ENCODE assay signal across 9 mouse cellular contexts in the genomic region with DNA sequence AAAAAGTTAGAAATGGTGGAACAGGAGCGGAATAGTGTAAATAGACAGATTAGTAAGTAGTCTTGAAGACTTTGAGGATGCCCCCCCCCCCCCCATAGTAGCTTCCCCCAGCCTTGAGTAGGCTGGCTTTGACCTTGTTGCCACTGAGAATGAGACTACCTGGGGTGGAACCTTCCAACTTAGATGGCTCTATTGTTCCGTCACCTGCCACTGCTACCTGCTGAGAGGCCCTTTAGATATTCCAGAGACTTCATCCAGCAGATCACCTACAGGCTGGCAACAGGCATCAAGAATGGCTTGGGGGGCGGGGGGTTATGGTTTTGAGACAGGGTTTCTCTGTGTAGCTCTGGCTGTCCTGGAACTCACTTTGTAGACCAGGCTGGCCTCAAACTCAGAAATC. TPM values are rescaled to one million over a fixed set of nuclear protein-coding genes. Genes with fewer than 3 reads are reported as not detected.
A peak's percentile ranks its signal among the peaks of the same experiment; 100 is the strongest.
DNase-seq lines count a peak whose midpoint lies in the region; ATAC-seq and TF ChIP-seq lines count a peak whose summit lies in the region.
"Had no signal": no experiment of that assay in that cellular context is flagged by ENCODE, and none has a peak within 500 bp of the region (broad histone marks: within the 10 kb centered on the region; RNA-seq: fewer than 3 reads in every experiment).

No protein-coding gene starts in this region.

- H3K4me2 ChIP-seq in forebrain, embryonic 11.5 days (ENCODE audit: low read depth, low read length, severe bottlenecking) = no peak overlapping the region
- no peak overlapping the region for H3K4me2 ChIP-seq in forebrain, embryonic 16.5 days (ENCODE audit: low read length)
- peak overlapping the region; percentile 60 for H3K4me2 ChIP-seq in liver, embryonic 13.5 days
- H3K4me2 ChIP-seq in myocyte (ENCODE audit: low read depth) = peak overlapping the region; percentile 45

- H3K9me3 ChIP-seq in forebrain, embryonic 11.5 days (ENCODE audit: control insufficient read depth, low read length) = no peaks in the 10 kb centered on the region
- H3K9me3 ChIP-seq in forebrain, embryonic 16.5 days (ENCODE audit: control insufficient read depth, low read length) = no peaks in the 10 kb centered on the region
- no peaks in the 10 kb centered on the region for H3K9me3 ChIP-seq in liver, embryonic 13.5 days (replicated peaks)
- H3K9me3 ChIP-seq: embryonic facial prominence, embryonic 15.5 days had no signal

- no peak for TF ChIP-seq POLR2A in myocyte (IDR thresholded peaks at IDR 0.05; ENCODE audit: insufficient read length, low read depth)

- H3K4me3 ChIP-seq in forebrain, embryonic 11.5 days (ENCODE audit: low read depth, low read length) = no peak overlapping the region
- no peak overlapping the region for H3K4me3 ChIP-seq in forebrain, embryonic 16.5 days (replicated peaks; ENCODE audit: low read length)
- H3K4me3 ChIP-seq in liver, embryonic 13.5 days (replicated peaks) = peak overlapping the region; percentile 100
- H3K4me3 ChIP-seq in myocyte = no peak overlapping the region

- H3ac ChIP-seq in myocyte (ENCODE audit: control insufficient read depth, insufficient read length) = no peak overlapping the region

- 0 out of 2 replicates have a peak, but pooled peaks have one; percentile 25 for ATAC-seq in forebrain, embryonic 11.5 days (replicated peaks; ENCODE audit: low FRiP score)
- ATAC-seq in forebrain, embryonic 16.5 days = no peak
- no peak for ATAC-seq in liver, embryonic 13.5 days (ENCODE audit: low read depth)
- no peak for ATAC-seq in megakaryocyte, adult 5-6 weeks (ENCODE audit: poor library complexity, severe bottlenecking)

- peaks cover 41% of the 10 kb centered on the region for H3K79me2 ChIP-seq in myocyte (ENCODE audit: control insufficient read depth, insufficient read depth)

- WGBS in forebrain, embryonic 11.5 days = 82% methylated on average over 3 of the region's 3 CpGs
- WGBS in forebrain, embryonic 16.5 days = 88% methylated on average over 3 of the region's 3 CpGs
- 74% methylated on average over 3 of the region's 3 CpGs for WGBS in liver, embryonic 13.5 days (ENCODE audit: insufficient replicate concordance)

- H3K27me3 ChIP-seq in forebrain, embryonic 11.5 days (ENCODE audit: control insufficient read depth, insufficient read depth, low read length) = no peaks in the 10 kb centered on the region
- no peaks in the 10 kb centered on the region for H3K27me3 ChIP-seq in forebrain, embryonic 16.5 days (replicated peaks; ENCODE audit: control insufficient read depth, insufficient read depth, low read length)
- no peaks in the 10 kb centered on the region for H3K27me3 ChIP-seq in liver, embryonic 13.5 days
- H3K27me3 ChIP-seq in myocyte (ENCODE audit: control insufficient read depth, insufficient read depth, insufficient read length) = no peaks in the 10 kb centered on the region
- H3K27me3 ChIP-seq: embryonic facial prominence, embryonic 15.5 days had no signal

- H3K9ac ChIP-seq in forebrain, embryonic 11.5 days (ENCODE audit: low read length) = no peak overlapping the region
- no peak overlapping the region for H3K9ac ChIP-seq in forebrain, embryonic 16.5 days (replicated peaks; ENCODE audit: low read depth, low read length)
- H3K9ac ChIP-seq in liver, embryonic 13.5 days = peak overlapping the region; percentile 100; the same call in 1 of the 2 replicates
- H3K9ac ChIP-seq: embryonic facial prominence, embryonic 15.5 days had no signal

- no peaks in the 10 kb centered on the region; the same call in 1 of the 2 replicates for H3K4me1 ChIP-seq in forebrain, embryonic 11.5 days (replicated peaks; ENCODE audit: control insufficient read depth, insufficient read depth, low read length)
- peaks cover 21% of the 10 kb centered on the region for H3K4me1 ChIP-seq in forebrain, embryonic 16.5 days (replicated peaks; ENCODE audit: control insufficient read depth, insufficient read depth, low read length)
- peaks cover 34% of the 10 kb centered on the region for H3K4me1 ChIP-seq in liver, embryonic 13.5 days (replicated peaks)

- no peak for DNase-seq in forebrain, embryonic 11.5 days (ENCODE audit: low spot score)
- no peak for DNase-seq in liver, embryonic 13.5 days
- DNase-seq in liver (no peak), R1 (ENCODE audit: low read depth, low spot score) (peak; percentile 93)
- no peak for DNase-seq in layer of hippocampus, adult 11-12 months (ENCODE audit: low spot score)

- peaks cover 6% of the 10 kb centered on the region; the same call in 1 of the 2 replicates for H3K36me3 ChIP-seq in forebrain, embryonic 11.5 days (ENCODE audit: control insufficient read depth, insufficient read depth, low read length)
- peaks cover 9% of the 10 kb centered on the region for H3K36me3 ChIP-seq in forebrain, embryonic 16.5 days (ENCODE audit: control insufficient read depth, insufficient read depth)
- H3K36me3 ChIP-seq in liver, embryonic 13.5 days = peaks cover 22% of the 10 kb centered on the region
- peaks cover 23% of the 10 kb centered on the region for H3K36me3 ChIP-seq in myocyte (ENCODE audit: control insufficient read depth, insufficient read depth)

- H3K27ac ChIP-seq in forebrain, embryonic 11.5 days (ENCODE audit: low read depth, low read length) = no peak overlapping the region
- no peak overlapping the region for H3K27ac ChIP-seq in forebrain, embryonic 16.5 days (ENCODE audit: low read length)
- peak overlapping the region; percentile 100 for H3K27ac ChIP-seq in liver, embryonic 13.5 days

TF ChIP-seq in myocyte, 11 proteins besides CTCF, POLR2A, EP300 and RAD21:
- no peak for TF ChIP-seq MAX (IDR thresholded peaks at IDR 0.05; ENCODE audit: low read depth)
- TF ChIP-seq MYOD1 (IDR thresholded peaks at IDR 0.05; ENCODE audit: control insufficient read depth in 1 of 3, insufficient read length in 2 of 3, low read depth in 2 of 3) = no peak
- no peak for TF ChIP-seq REST (IDR thresholded peaks at IDR 0.05; ENCODE audit: insufficient read depth, insufficient read length)
- no peak for TF ChIP-seq CEBPB (IDR thresholded peaks at IDR 0.05; ENCODE audit: insufficient read depth, poor library complexity, severe bottlenecking)
- TF ChIP-seq TCF3 (IDR thresholded peaks at IDR 0.05; ENCODE audit: insufficient read length, low read depth) = no peak
- no peak for TF ChIP-seq SRF (IDR thresholded peaks at IDR 0.05; ENCODE audit: control insufficient read depth, insufficient read length, low read depth)
- TF ChIP-seq MYOG (IDR thresholded peaks at IDR 0.05; ENCODE audit: control insufficient read depth in 1 of 3, insufficient read depth in 1 of 3, insufficient read length in 2 of 3, low read depth in 2 of 3) = no peak
- no peak for TF ChIP-seq E2F4 (IDR thresholded peaks at IDR 0.05; ENCODE audit: insufficient read depth)

RNA-seq across cellular contexts. Expression of gene Clk1, which starts 0.7 kb away (rescaled TPM):
- 150 and 158 TPM in 2 replicates for polyA plus RNA-seq in forebrain, embryonic 11.5 days (2014; fragmentation: Nextera tagmentation; extraction: Ambion mirVana)
- 192 and 208 TPM in 2 replicates for polyA plus RNA-seq in forebrain, embryonic 16.5 days (2015; fragmentation: Nextera tagmentation; extraction: Ambion mirVana)
- polyA plus RNA-seq in liver, embryonic 13.5 days (2015; fragmentation: Nextera tagmentation; extraction: Ambion mirVana) = 74.8 and 87.1 TPM in 2 replicates
- 19.4 TPM for polyA plus RNA-seq in myocyte (2012; fragmentation: generic; extraction: Trizol)
- 398 and 422 TPM in 2 replicates for total RNA-seq in megakaryocyte, adult 5-6 weeks (2015)
- total RNA-seq in megakaryocyte, adult 5-6 weeks (2017) = 345 and 361 TPM in 2 replicates

RNA-seq across cellular contexts. Expression of gene Nif3l1, which starts 20.4 kb away (rescaled TPM):
- polyA plus RNA-seq in forebrain, embryonic 11.5 days (2014; fragmentation: Nextera tagmentation; extraction: Ambion mirVana) = 64.6 and 66.6 TPM in 2 replicates
- 65.8 and 68.1 TPM in 2 replicates for polyA plus RNA-seq in forebrain, embryonic 16.5 days (2015; fragmentation: Nextera tagmentation; extraction: Ambion mirVana)
- 21.3 and 21.6 TPM in 2 replicates for polyA plus RNA-seq in liver, embryonic 13.5 days (2015; fragmentation: Nextera tagmentation; extraction: Ambion mirVana)
- polyA plus RNA-seq in myocyte (2012; fragmentation: generic; extraction: Trizol) = 30.0 TPM
- 17.0 and 20.6 TPM in 2 replicates for total RNA-seq in megakaryocyte, adult 5-6 weeks (2015)
- total RNA-seq in megakaryocyte, adult 5-6 weeks (2017) = 22.5 and 26.7 TPM in 2 replicates

RNA-seq across cellular contexts. Expression of gene Ppil3, which starts 20.7 kb away (rescaled TPM):
- 53.8 and 53.9 TPM in 2 replicates for polyA plus RNA-seq in forebrain, embryonic 11.5 days (2014; fragmentation: Nextera tagmentation; extraction: Ambion mirVana)
- 54.1 and 61.4 TPM in 2 replicates for polyA plus RNA-seq in forebrain, embryonic 16.5 days (2015; fragmentation: Nextera tagmentation; extraction: Ambion mirVana)
- polyA plus RNA-seq in liver, embryonic 13.5 days (2015; fragmentation: Nextera tagmentation; extraction: Ambion mirVana) = 34.4 and 35.5 TPM in 2 replicates
- polyA plus RNA-seq in myocyte (2012; fragmentation: generic; extraction: Trizol) = 45.8 TPM
- 60.5 and 62.9 TPM in 2 replicates for total RNA-seq in megakaryocyte, adult 5-6 weeks (2015)
- total RNA-seq in megakaryocyte, adult 5-6 weeks (2017) = 51.3 and 55.5 TPM in 2 replicates

RNA-seq across cellular contexts. Expression of gene Bzw1, which starts 31.9 kb away (rescaled TPM):
- polyA plus RNA-seq in forebrain, embryonic 11.5 days (2014; fragmentation: Nextera tagmentation; extraction: Ambion mirVana) = 515 and 551 TPM in 2 replicates
- 375 and 410 TPM in 2 replicates for polyA plus RNA-seq in forebrain, embryonic 16.5 days (2015; fragmentation: Nextera tagmentation; extraction: Ambion mirVana)
- polyA plus RNA-seq in liver, embryonic 13.5 days (2015; fragmentation: Nextera tagmentation; extraction: Ambion mirVana) = 181 and 224 TPM in 2 replicates
- 34.7 TPM for polyA plus RNA-seq in myocyte (2012; fragmentation: generic; extraction: Trizol)
- 175 and 183 TPM in 2 replicates for total RNA-seq in megakaryocyte, adult 5-6 weeks (2015)
- 166 and 175 TPM in 2 replicates for total RNA-seq in megakaryocyte, adult 5-6 weeks (2017)

Comparison
In these comparisons a context has a peak if more than half of its experiments do, and no peak if none do; other contexts are left out.
1. H3K4me2 ChIP-seq: peak in liver, embryonic 13.5 days (single experiment) and myocyte (single experiment); none in forebrain, embryonic 11.5 days (single experiment) and forebrain, embryonic 16.5 days (single experiment).